Mouse (Mus musculus) layer of hippocampus, adult 9-10 months (tissue): ENCODE measurements at regions not wholly inside any gene's neighbourhood (a gene's known extent, or its start where the extent isn't known, plus 50 kb on each side); places are given as distances from the start of the nearest gene placed in this dataset.

ENCODE experiments used
- DNase-seq: peaks from one replicate; pipeline ENCODE4 v3.0.0; 2022; ENCODE audit warnings: low spot score

DNA sequence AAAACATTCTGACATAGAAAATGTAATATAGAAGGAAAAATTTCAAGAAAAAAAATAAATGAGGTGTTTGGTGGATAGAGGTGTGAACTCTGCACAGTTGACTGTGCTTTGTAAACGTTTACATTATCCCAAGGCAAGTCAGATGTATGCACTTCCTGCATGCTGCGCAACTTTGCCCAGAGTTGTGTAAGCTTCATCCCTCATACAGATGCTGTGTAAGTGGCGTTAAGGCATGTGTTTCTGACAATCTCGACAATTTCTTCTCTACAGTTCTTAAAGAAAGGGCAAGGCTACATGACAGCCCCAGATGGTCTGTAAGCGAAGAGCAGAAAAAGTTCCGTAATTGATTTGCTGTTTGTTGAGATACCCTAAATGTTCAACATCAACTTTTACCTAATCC lies 476.6 kb upstream of the Pitx2 start:
- no peak for DNase-seq

DNA sequence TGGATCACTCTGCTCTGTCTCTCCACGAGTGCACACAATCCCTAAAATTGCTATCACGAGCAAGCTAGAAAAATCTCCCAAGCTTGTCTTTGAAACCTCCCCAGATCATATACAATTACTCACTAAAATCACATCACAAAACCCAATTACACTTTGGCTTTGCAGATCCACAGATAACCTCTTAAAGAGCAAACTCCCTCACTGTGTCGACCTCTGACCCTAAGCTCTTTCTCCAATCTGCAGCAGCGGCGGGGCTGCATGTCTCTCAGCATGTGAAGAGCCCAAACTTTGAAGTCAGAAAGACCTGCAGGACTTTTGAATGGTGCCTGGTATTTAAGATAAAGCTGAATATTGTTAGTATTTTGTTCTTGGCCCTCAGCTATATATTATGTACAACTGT lies 479.4 kb upstream of the Pitx2 start:
- DNase-seq: no peak

GRCm38 (mm10) chr3:128719226-128719625 lies 480.5 kb upstream of the Pitx2 start:
- no peak for DNase-seq

DNA sequence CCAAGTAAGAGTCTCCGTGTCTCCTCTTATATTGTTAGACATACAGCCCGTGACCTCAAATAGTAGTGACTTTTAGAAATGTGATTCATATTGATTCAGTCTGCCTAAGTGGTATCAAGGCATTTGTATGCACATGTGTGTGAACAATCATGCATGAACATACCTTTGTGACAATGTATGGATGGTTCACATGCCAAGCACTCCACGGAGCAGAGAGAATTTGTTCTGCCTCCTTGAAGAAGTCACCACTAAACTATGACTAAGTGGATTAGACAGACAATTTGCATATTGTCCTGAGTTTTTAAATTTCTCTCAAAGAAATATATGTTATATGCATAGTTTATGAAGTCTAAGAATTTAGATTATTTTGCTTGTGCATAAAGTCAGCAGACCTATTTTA lies 492.4 kb upstream of the Pitx2 start:
- no peak for DNase-seq

DNA sequence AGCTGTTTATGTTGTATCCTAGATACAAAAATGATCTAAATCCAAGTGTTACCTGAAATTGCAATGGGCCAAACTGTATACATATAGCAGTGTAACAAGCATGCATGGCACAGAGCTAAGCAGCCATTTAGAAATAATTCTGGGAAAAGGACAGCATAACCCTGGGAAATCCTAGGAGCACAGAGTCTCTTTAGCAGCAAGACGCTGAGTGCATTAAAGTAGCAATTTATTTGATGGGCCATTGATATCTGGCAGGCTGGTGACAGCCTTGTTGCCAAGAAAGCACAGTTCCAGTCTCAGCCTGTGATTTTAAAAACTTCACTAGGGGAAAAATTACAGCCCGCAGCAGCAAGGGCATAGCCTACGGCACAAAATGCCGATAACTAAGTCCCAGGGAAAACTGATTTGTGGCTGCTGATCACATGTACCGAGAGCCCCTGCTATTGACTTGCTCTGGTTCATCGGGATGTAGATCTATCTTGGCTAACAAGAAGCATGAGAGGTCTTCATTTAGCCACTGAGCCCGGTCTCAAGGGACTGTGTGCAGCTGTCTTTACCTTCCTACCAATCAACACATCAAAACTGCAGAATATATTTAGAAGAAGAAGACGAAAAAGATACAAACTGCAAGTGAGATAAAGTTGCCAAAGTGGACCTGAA lies 531.1 kb upstream of the Pitx2 start:
- no peak for DNase-seq

- DNase-seq: no peak
These were observed 534.5 kb upstream of the Pitx2 start for GRCm38 (mm10) chr3:128665184-128665583.

DNA sequence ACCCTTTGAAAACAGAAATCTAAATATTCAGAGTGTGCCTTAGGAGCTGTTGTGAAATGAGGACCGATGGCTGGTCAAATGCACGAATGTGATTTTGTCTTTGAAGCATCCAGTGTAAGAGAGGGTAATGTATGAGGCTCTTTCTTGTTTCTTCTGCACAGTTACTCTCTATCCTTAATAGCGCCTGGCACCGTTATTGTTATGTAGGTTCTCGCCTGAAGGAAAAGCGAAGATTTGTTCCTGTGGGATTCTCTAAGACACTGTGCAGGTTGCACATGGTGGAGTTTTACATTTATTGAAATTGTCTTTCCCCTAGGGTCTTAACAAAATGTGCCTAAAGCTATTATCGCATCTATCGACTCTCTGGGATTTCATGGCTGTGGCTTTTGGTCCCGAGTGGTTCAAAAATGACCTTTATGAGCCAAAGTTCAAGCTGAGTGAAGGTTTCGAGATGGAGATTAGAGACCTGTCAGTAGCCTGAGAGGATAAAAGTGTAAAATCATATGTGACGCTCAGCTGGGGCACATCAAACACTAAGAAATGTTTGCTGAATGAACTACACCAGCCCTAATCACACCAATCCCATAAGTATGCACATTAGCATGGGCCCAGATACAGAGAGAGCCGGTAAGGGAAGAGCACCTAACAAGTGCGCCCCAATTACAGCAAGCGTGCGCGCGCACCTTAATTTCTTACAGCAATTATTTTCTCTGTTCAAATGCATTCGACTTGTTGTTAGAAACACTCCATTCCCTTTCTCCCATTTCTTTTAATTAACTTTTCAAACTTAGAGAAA lies 562.5 kb upstream of the Pitx2 start:
- no peak for DNase-seq

- no peak for DNase-seq
These were observed 572.0 kb upstream of the Pitx2 start for GRCm38 (mm10) chr3:128627696-128628095.

GRCm38 (mm10) chr3:128616675-128617074 lies 583.0 kb upstream of the Pitx2 start:
- DNase-seq: no peak

DNA sequence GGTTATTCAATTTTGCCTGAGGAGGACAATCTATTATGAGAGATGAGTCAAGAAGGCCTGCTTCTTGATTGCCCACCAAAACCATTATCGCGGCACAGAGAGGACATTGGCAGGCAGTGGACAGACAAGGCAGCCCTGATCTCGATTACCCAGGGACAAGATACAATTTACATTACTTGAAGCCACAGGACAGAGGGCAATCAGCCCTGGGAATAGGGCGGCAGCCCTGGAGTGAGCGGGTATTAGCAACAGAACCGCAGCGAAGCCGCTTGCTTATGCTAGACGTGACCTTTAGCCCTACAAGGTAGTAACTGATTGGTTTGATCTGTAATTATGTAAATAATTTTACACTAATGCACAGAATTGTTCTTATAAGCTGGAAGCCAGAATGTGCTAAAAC lies 586.0 kb upstream of the Pitx2 start:
- no peak for DNase-seq

DNA sequence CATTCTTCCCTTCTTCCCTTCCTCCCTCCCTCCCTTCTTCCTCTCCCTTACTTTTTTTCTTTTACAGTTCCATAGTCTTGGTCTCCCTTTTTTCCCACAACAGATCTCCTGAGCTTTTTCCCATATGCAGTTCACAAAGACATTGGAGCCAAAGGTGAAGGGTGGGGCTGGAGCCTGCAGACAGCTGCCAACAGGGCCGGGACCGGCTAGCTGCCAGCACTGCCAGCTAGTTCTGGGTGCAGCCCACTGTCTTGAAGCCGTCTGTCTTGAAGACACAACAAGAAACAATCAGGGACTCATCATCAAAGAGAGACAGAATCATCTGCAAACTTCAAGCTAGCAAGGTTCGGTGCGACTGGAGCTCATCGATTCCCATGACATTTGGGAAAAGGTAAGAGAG lies 588.9 kb upstream of the Pitx2 start:
- DNase-seq: no peak

GRCm38 (mm10) chr3:128608694-128609093 lies 591.0 kb upstream of the Pitx2 start:
- peak; percentile 6 for DNase-seq

DNA sequence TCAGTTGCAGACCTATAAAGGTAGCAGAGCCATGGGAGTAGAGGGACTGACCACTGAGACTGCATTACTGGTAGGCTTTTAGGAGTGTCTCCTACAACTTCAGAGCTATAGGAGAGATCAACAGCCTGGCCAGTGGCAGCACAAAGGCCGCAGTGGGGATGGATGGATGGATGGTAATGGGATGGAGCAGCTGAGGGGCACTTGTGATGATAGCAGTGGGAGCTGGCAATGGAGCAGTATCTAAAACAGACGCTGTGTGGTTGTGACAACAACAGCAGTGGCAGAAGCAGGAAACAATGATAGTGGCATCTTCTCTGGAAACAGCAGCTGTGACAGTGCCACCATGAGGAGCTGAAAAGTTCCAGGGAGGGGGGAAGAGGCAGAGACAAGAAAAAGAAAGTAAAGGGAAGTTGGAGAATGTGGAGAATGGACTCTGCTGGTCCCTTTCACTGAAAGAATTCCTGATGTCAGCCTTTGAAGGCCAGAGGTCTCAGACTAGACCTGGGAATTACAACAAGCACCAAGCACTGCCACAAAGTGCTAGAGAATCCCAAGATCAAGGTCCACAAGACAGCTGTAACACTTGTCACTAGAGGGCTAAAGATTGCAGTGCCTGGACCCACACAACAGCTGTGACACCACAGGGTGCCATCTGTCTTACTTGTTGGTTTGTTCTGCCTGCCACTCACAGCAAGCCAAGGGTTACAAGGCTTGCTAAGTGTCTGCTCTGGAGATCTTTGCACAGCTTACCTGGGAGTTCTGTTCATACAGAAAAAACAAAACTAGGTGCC lies 624.1 kb upstream of the Pitx2 start:
- no peak for DNase-seq

DNA sequence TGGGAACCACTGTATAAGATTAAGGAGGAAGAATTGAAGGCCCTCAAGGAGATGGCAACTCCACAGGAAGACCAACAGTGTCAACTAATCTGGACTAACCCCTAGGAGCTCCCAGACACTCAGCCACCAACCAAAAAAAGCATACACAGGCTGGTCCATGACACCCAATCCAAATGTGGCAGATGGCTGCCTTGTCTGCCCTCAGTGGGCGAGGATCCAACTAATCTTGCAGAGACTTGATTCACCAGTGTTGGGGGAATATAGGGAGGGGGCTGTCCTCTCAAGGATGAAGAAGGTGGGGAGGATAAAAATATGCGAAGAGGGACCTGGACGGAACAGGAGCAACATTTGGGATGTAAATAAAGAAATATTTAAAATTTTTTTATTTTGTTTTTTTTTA lies 629.1 kb upstream of the Pitx2 start:
- DNase-seq: no peak

DNA sequence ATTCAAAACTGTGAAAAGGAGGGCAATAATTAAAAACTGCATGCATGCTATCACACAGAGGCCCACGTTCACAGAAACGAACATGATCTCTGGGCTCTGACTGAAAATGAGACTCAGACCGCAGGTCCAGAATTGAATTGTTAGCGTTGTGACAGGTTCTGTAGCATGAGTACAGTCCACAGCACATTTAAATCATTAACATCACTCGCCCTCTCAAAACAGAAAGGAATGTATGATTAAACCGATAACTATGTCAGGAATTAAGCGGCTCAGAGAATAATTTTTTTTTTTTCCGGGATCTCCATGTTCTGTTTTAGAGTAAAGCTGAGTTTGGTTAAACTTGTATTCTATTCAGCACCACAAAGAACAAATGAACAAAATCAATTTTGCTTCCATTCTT lies 634.3 kb upstream of the Pitx2 start:
- no peak for DNase-seq

DNA sequence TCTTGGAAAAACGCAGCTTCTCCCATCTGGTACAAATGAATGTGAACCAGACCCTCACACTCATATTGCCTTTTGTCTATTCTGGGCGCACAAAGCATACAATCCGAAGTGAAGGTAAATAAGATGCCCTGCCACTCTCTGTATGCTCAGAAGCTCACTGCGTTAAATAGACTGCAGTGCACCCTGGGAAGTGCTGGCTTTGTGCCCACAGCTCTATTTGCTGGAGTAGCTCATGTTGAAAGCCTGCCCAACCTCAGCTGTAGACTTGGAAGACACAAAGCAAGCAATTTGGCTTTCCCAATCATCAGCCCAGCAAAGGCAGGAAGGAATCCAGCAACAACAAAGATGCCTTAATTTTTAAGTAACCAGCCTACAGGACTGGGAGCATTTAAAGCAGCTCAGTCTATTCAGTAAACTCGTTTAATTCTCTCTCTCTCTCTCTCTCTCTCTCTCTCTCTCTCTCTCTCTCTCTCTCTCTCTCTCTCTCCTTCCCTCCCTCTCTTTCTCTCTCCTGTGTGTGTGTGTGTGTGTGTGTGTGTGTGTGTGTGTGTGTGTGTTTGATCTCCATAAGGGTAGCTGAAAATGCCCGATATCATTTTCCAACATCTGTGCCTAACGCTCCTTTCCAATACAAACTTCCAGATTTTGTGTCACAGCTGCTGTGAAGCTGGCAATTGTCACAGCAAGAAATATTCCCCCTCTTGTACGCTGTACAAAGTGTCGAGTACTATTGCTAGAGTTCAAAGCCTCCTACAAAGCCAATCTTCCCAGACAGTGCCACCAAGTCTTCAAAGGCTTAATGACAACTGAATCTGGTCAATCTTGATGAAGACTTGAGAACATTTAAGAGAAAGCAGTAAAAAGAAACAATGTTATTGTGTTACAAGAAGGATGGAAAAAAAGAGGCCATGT lies 650.5 kb upstream of the Fam241a start:
- peak; percentile 63 for DNase-seq

- no peak for DNase-seq
These were observed 629.3 kb upstream of the Fam241a start for GRCm38 (mm10) chr3:128525427-128525826.

DNA sequence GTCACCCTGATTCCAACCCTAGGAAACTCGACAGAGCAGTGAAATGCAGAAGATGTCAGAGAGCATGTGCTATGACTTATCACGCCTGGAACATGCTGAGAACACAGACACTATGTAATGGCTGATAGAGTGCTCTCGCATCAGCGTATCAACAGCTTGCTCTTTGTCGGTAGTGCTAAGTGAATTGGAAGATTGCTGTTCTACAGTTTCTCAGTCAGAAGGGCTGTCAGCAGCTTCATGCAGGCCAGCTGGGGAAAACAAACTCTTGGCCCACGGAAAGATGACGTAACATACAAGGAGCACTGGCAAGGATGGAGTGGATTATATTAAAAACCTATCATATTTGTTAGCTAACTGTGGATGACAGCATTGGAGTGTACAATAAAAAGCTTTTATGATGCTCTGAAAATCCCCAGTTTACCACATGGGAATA lies 624.6 kb upstream of the Fam241a start:
- DNase-seq: peak; percentile 40

DNA sequence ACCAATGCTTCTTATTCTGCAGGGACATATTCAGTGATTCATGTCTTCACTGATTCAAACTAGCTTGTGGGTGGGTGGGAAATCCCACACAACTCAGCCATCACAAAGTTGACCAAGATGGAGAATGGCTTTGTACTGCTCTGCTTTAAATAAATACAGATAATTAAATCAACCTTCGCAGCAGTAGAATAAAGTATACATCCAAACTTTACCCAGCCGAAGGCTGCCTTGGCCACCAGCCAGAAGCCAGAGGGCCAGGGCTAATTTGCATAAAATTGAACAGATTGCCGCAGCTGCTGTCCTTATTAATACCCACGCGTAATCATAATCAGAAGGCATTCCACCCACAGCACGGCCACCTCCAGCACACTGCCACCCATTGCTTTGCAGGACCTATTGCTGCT lies 623.8 kb upstream of the Fam241a start:
- peak; percentile 31 for DNase-seq

DNA sequence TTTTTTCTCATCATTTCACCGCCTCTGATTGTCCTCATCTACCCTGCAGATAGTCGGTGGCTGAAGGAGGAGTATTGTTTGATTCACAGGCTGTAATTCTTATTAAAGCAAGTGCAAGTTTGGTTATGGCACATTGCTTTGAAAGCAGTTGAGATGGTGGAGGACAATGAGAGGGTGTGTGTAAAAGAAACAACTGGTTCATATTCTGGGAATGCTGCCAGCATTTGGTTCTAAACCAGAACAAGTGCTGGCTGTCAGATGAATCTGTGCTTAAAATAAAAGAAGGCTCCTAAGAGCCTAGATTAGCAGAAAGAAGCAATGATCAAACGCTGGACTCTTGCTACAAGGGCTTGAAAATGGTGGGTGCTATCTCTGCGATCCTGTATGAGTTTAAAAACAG lies 622.7 kb upstream of the Fam241a start:
- peak; percentile 46 for DNase-seq

- DNase-seq: no peak
These were observed 575.0 kb upstream of the Fam241a start for GRCm38 (mm10) chr3:128471111-128471510.

GRCm38 (mm10) chr3:128429706-128430105 lies 533.6 kb upstream of the Fam241a start:
- no peak for DNase-seq
